ENCODE assay signal across 9 mouse cellular contexts in the genomic region with DNA sequence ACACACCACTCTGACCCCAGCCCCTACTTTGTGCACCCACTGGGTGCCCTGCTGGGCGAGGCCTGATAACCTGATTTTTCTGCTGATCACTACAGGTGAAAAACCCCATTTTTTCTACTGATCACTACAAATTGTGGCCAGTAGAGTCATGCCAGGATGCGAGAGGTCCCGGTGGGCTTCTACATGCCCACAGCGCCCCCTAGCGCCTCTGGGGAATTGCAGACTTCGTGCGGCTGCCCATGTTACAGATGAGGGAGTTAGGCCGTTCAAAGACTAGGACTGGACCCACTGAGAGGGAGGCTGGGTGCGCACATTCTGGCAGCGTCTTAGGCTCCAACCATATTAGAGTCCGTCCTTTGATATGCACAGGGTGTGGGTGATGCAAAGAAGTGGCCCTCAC. TPM values are rescaled to one million over a fixed set of nuclear protein-coding genes. Genes with fewer than 3 reads are reported as not detected.
DNase-seq lines count a peak whose midpoint lies in the region; ATAC-seq lines count a peak whose summit lies in the region.
"Had no signal": no experiment of that assay in that cellular context is flagged by ENCODE, and none has a peak within 500 bp of the region (broad histone marks: within the 10 kb centered on the region; RNA-seq: fewer than 3 reads in every experiment).

No protein-coding gene starts in this region.

- no peak overlapping the region for H3K27ac ChIP-seq in embryonic facial prominence, embryonic 10.5 days (replicated peaks)
- H3K27ac ChIP-seq in hindbrain, embryonic 15.5 days (replicated peaks): no peak overlapping the region

- no peak for ATAC-seq in hindbrain, embryonic 15.5 days (ENCODE audit: low FRiP score, low read depth)
- no peak for ATAC-seq in erythroblast, adult 5-6 weeks (replicated peaks; ENCODE audit: low FRiP score, poor library complexity, severe bottlenecking)

- no peaks in the 10 kb centered on the region for H3K36me3 ChIP-seq in embryonic facial prominence, embryonic 10.5 days (replicated peaks)
- no peaks in the 10 kb centered on the region for H3K36me3 ChIP-seq in hindbrain, embryonic 15.5 days

- H3K9me3 ChIP-seq in embryonic facial prominence, embryonic 10.5 days: no peaks in the 10 kb centered on the region
- no peaks in the 10 kb centered on the region for H3K9me3 ChIP-seq in hindbrain, embryonic 15.5 days

- H3K4me1 ChIP-seq in embryonic facial prominence, embryonic 10.5 days: peaks cover 20% of the 10 kb centered on the region
- H3K4me1 ChIP-seq in hindbrain, embryonic 15.5 days (replicated peaks): peaks cover 12% of the 10 kb centered on the region

- DNase-seq in left cerebral cortex, postnatal 14 days (ENCODE audit: low spot score in 2 of 2): peak; percentile 52 to 71
- DNase-seq in left cerebral cortex, postnatal 25 days (ENCODE audit: low spot score in 2 of 2): no peak
- peak; percentile 93 for DNase-seq in ZHBTc4 (ENCODE audit: low read depth, low spot score)
- DNase-seq in embryonic facial prominence, embryonic 10.5 days (ENCODE audit: low spot score): peak; percentile 83
- DNase-seq in lung, postnatal 14 days: peak; percentile 63
- peak; percentile 52 to 83 for DNase-seq in spleen, postnatal 4 days (ENCODE audit: low spot score in 2 of 2)

- H3K27me3 ChIP-seq in embryonic facial prominence, embryonic 10.5 days (replicated peaks; ENCODE audit: low read depth, poor library complexity, severe bottlenecking): peaks cover 26% of the 10 kb centered on the region
- no peaks in the 10 kb centered on the region for H3K27me3 ChIP-seq in hindbrain, embryonic 15.5 days

- WGBS in embryonic facial prominence, embryonic 10.5 days: 19% methylated on average over 11 of the region's 11 CpGs
- WGBS in hindbrain, embryonic 15.5 days: 25% methylated on average over 11 of the region's 11 CpGs

- intact Hi-C loops in left cerebral cortex, postnatal 14 days (cut with DNase I): no loop called here
- intact Hi-C loops in left cerebral cortex, postnatal 25 days (cut with DNase I): no loop called here

- no peak overlapping the region for H3K9ac ChIP-seq in hindbrain, embryonic 15.5 days

- H3K4me2 ChIP-seq in hindbrain, embryonic 15.5 days: peak overlapping the region; percentile 43

- H3K4me3 ChIP-seq in embryonic facial prominence, embryonic 10.5 days: peak overlapping the region; percentile 36
- H3K4me3 ChIP-seq in hindbrain, embryonic 15.5 days: no peak overlapping the region

RNA-seq across cellular contexts. Expression of a gene that starts 21.9 kb away (rescaled TPM):
- not detected for total RNA-seq in left cerebral cortex, postnatal 14 days (2021)
- not detected for total RNA-seq in left cerebral cortex, postnatal 25 days (2021)
- not detected in 2 replicates for polyA plus RNA-seq in embryonic facial prominence, embryonic 10.5 days (2016; fragmentation: Nextera tagmentation; extraction: Ambion mirVana)
- not detected in 2 replicates for polyA plus RNA-seq in hindbrain, embryonic 15.5 days (2015; fragmentation: Nextera tagmentation; extraction: Ambion mirVana)
- total RNA-seq in erythroblast, adult 5-6 weeks (2015; ENCODE audit: low replicate concordance): not detected in 2 replicates
- total RNA-seq in erythroblast, adult 5-6 weeks (2017; ENCODE audit: low replicate concordance): not detected in 2 replicates
- total RNA-seq: heart, postnatal 10 days had no signal

Comparison
In these comparisons a context has a peak if more than half of its experiments do, and no peak if none do; other contexts are left out.
1. DNase-seq: peak in left cerebral cortex, postnatal 14 days (2 of 2), ZHBTc4 (single experiment), embryonic facial prominence, embryonic 10.5 days (single experiment), lung, postnatal 14 days (single experiment) and spleen, postnatal 4 days (2 of 2); none in left cerebral cortex, postnatal 25 days (0 of 2).